Comparison of ENCODE assay signal across 8 mouse cellular contexts in genomic region chr11:75190905-75191441, GRCm38 (mm10). TPM values are rescaled to one million over a fixed set of nuclear protein-coding genes. Genes with fewer than 3 reads are reported as not detected.
DNase-seq lines count a peak whose midpoint lies in the region; ATAC-seq and TF ChIP-seq lines count a peak whose summit lies in the region.

Gene Dph1, minus strand, starts transcription at chr11:75191241.

- no peak for TF ChIP-seq POLR2A in testis, adult 2 months (IDR thresholded peaks at IDR 0.05; ENCODE audit: control insufficient read depth, low read depth, low read length)

- DNase-seq in cerebellum, adult 9-11 months: peak; percentile 59
- no peak for DNase-seq in cerebellum, adult 18-20 months
- no peak for DNase-seq in testis, postnatal 10 days (ENCODE audit: low spot score)
- DNase-seq in liver, embryonic 14.5 days (ENCODE audit: low read depth in 3 of 3, low spot score in 3 of 3): no peak
- no peak for DNase-seq in embryo, embryonic 9.5 days (ENCODE audit: extremely low spot score)
- DNase-seq in B cell, adult 2 months: no peak

- TF ChIP-seq CTCF in testis, adult 2 months (IDR thresholded peaks at IDR 0.05; ENCODE audit: control insufficient read depth, insufficient read depth, insufficient replicate concordance, low read depth, low read length): no peak
- TF ChIP-seq CTCF in liver, embryonic 14.5 days (IDR thresholded peaks at IDR 0.05; ENCODE audit: low read depth): no peak

- no peaks in the 10 kb centered on the region for H3K27me3 ChIP-seq in testis, adult 2 months (ENCODE audit: control insufficient read depth, insufficient read depth, low read length)
- peaks cover 52% of the 10 kb centered on the region for H3K27me3 ChIP-seq in hindbrain, embryonic 13.5 days
- peaks cover 39% of the 10 kb centered on the region for H3K27me3 ChIP-seq in liver, embryonic 14.5 days (ENCODE audit: control insufficient read depth, insufficient read depth, low read length)

- no peaks in the 10 kb centered on the region for H3K9me3 ChIP-seq in hindbrain, embryonic 13.5 days
- H3K9me3 ChIP-seq in liver, embryonic 14.5 days (ENCODE audit: control insufficient read depth, low read length): no peaks in the 10 kb centered on the region

- no peak for ATAC-seq in hindbrain, embryonic 13.5 days (ENCODE audit: low FRiP score)
- ATAC-seq in liver, embryonic 14.5 days (ENCODE audit: insufficient read depth): no peak

- peaks cover 15% of the 10 kb centered on the region for H3K4me1 ChIP-seq in testis, adult 2 months (ENCODE audit: control insufficient read depth, insufficient read depth, low read length)
- peaks cover 53% of the 10 kb centered on the region for H3K4me1 ChIP-seq in hindbrain, embryonic 13.5 days (replicated peaks)
- H3K4me1 ChIP-seq in liver, embryonic 14.5 days (replicated peaks; ENCODE audit: control insufficient read depth in 2 of 2, insufficient read depth in 2 of 2, low read length in 1 of 2): peaks cover 7 to 15% of the 10 kb centered on the region in 2 experiments; a peak in 3 of 4 replicates

- H3K27ac ChIP-seq in testis, adult 2 months (ENCODE audit: control insufficient read depth, insufficient read depth, low read depth, low read length): peak within 1 kb of the TSS; percentile 9; the same call in 1 of the 2 replicates
- H3K27ac ChIP-seq in hindbrain, embryonic 13.5 days: peak within 1 kb of the TSS; percentile 30
- peak within 1 kb of the TSS; percentile 76 for H3K27ac ChIP-seq in liver, embryonic 14.5 days

- WGBS in hindbrain, embryonic 13.5 days: 45% methylated on average over 5 of the region's 5 CpGs
- 55% methylated on average over 5 of the region's 5 CpGs for WGBS in liver, embryonic 14.5 days (ENCODE audit: insufficient replicate concordance)

- TF ChIP-seq EP300 in liver, embryonic 14.5 days (IDR thresholded peaks at IDR 0.05; ENCODE audit: low read depth): no peak

- H3K4me2 ChIP-seq in hindbrain, embryonic 13.5 days: peak within 1 kb of the TSS; percentile 90
- H3K4me2 ChIP-seq in liver, embryonic 14.5 days (ENCODE audit: low read depth): peak within 1 kb of the TSS; percentile 98

- H3K4me3 ChIP-seq in testis, adult 2 months (ENCODE audit: control insufficient read depth, low read depth, low read length): peak within 1 kb of the TSS; percentile 95
- peak within 1 kb of the TSS; percentile 86 for H3K4me3 ChIP-seq in hindbrain, embryonic 13.5 days
- peak within 1 kb of the TSS; percentile 86 to 87 for H3K4me3 ChIP-seq in liver, embryonic 14.5 days (ENCODE audit: insufficient read depth in 1 of 2, low read depth in 2 of 2, low read length in 2 of 2)

- no peaks in the 10 kb centered on the region for H3K36me3 ChIP-seq in testis, adult 2 months (ENCODE audit: control insufficient read depth, insufficient read depth, low read length)
- H3K36me3 ChIP-seq in hindbrain, embryonic 13.5 days: no peaks in the 10 kb centered on the region
- H3K36me3 ChIP-seq in liver, embryonic 14.5 days (replicated peaks; ENCODE audit: control insufficient read depth, insufficient read depth, low read depth): no peaks in the 10 kb centered on the region

- peak within 1 kb of the TSS; percentile 80 for H3K9ac ChIP-seq in hindbrain, embryonic 13.5 days
- H3K9ac ChIP-seq in liver, embryonic 14.5 days (replicated peaks): peak within 1 kb of the TSS; percentile 85

RNA-seq across cellular contexts. Expression of gene Dph1, which starts in this region (rescaled TPM):
- 12.8 and 16.6 TPM in 2 replicates for polyA plus RNA-seq in testis, adult 2 months (2012; rRNA removed)
- 14.4 and 15.5 TPM in 2 replicates for polyA plus RNA-seq in hindbrain, embryonic 13.5 days (2015; fragmentation: Nextera tagmentation; extraction: Ambion mirVana)
- polyA plus RNA-seq in liver, embryonic 14.5 days (2012; rRNA removed): 9.8 and 11.6 TPM in 2 replicates
- 9.8 and 12.1 TPM in 2 replicates for polyA plus RNA-seq in liver, embryonic 14.5 days (2014; fragmentation: Nextera tagmentation; extraction: Ambion mirVana)

Comparison
In these comparisons a context has a peak if more than half of its experiments do, and no peak if none do; other contexts are left out.
1. H3K27ac ChIP-seq: peak in every context shown above with its lines; median percentile 76 in liver, embryonic 14.5 days; 30 in hindbrain, embryonic 13.5 days; 9 in testis, adult 2 months.